Mouse (Mus musculus): ENCODE measurements around the gene Lias. TPM values are rescaled to one million over a fixed set of nuclear protein-coding genes. Genes with fewer than 3 reads are reported as not detected.

The Lias gene
- total RNA-seq (2021) = 10 to 100 TPM; 71.5 to 76.2 TPM

DNA sequence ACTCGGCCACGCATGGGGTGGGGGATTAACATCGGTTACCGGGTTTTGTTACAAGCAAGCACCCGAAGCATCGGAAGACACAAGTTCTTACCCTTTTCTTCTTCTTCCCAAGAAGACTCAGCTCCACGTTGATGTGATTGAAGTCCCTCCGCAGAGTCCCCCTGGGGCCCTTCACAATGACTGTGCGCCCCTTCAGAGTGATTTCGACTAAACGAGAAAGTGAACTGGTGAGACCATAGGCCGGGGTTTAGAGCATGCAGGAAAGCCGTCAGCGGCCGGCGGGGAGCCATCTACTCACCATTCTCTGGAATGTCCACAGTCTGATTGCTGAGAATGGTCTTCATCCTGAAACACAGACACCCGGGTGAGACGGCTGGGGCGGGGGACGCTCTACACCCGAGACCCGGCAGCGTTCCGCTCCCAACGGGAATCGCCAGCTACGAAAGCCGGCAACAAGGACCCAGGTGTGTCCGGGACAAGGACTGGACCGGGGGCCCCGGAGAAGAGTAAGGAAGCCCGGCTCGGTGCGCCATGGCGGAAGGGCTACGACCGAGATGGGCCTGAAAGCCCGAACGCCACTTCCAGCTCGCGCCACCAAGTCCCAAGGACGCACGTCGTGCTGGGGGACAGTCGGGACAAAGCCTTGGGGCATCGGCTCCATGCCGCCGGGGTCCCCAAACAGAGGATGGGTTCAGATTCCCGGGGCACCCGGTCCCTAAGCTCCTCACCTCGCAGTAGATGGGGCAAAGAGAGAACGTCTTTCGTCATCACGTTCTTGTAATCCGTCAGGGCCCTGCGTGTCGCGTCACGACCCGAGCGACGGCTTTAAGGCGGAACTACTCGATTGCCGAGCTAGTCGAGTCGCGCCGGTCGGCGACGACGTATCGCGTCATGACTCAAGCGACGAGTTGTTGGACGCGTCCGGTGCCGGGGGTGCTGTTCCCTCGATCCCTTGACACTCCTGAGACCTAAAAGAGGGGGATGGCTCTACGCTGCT lies at the start of gene Lias, which contains the start of gene Rpl9:
TSS of gene Lias (plus strand) at position 850 of the 997 bp plus-strand sequence.
TSS of gene Rpl9 (minus strand) at position 797 of the 997 bp plus-strand sequence.
- peak; percentile 99 for DNase-seq

DNA sequence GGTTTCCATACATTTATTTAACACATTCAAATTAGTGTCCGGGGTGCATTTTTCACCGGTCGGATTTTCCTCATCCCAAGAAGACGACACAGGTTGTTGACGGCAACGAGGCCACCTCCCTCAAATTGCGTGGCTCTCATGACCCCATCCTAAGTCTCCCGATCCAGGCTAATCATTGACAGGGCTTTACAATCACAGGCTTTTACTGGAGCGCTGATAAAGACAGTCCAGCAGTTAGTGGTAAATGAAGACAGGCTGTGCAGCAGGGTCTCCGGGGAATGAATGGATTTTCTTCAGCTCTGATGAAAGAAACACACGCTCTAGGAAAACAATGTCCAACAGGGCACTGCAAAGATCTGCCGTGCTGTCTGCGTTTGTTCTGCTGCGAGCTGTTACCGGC lies 43.1 kb upstream of the Lias start, which contains the start of gene Klb:
TSS of gene Klb (plus strand) at position 147 of the 400 bp plus-strand sequence.
- DNase-seq = no peak

DNA sequence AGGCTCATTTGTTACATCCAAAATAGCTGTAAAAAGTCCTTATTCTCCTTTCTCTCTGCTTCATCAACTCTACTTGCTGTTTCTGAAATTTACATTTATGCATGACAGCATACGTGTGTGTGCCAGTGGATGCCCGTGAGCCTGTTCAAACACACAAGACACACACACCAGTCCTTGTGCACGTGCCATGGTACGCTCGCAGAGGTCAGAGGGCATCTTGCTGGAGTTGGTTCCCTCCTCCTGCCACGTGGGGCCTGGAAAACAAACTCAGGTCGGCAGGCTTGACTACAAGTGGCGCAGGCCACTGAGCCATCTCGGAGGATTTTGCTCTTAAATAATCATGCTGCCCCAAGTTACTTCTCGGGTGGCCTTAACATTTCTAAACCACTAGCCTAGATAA lies 40.8 kb upstream of the Lias start:
- DNase-seq = no peak

DNA sequence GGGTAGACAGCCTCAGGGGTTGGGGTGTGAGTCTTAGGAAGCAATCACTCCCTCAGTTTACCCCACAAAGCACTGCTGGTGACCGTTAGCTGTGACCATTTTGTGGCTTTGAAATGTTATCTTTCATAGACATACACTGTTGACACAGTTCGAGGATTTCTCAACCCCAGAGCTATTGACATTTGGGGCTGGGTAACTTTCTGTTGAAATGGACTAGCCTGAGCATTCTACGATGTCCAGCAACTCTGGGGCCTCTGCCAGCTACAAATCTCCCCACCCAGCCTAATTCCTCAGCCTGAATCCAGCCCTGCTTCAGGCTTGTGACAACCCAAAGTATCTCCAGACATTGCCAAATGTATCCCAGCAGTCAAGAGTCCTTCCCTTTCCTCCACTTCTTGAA lies 37.2 kb upstream of the Lias start:
- no peak for DNase-seq

DNA sequence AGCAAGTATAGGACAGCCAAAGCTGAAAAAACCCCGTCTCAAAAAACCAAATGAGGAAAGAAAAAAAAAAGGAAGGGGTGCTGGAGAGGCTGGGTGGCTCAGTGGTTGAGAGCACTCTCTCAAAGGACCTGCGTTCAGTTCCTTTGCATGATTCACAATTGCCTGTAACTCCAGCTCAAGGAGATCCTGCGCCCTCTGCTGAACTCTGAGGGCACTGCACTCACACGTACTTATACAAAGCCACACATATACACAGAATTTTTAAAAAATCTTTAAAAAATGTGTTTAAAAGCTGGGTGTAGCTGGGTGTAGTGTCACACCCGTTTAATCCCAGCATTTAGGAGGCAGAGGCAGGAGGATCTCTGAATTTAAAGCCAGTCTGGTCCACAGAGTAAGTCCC lies 36.3 kb upstream of the Lias start:
- no peak for DNase-seq

DNA sequence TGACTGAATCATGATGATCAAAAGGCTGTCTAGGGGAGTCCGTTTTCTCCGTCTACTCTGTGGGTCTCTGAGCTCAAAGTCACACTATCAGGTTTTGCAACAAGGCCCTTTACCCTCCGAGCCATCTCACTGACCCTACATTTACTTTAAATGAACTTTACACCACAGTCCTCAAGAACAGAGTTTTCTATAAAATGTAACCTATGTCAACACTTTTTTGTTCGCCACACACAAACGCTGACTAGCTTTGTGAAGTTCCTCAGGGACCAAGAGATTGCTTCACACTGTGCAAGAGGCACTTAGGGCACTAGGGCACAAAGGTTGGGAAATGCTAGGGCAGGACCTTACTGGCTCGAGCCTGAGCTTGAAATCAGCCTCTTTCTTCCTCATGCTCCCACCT lies 34.4 kb upstream of the Lias start:
- no peak for DNase-seq

DNA sequence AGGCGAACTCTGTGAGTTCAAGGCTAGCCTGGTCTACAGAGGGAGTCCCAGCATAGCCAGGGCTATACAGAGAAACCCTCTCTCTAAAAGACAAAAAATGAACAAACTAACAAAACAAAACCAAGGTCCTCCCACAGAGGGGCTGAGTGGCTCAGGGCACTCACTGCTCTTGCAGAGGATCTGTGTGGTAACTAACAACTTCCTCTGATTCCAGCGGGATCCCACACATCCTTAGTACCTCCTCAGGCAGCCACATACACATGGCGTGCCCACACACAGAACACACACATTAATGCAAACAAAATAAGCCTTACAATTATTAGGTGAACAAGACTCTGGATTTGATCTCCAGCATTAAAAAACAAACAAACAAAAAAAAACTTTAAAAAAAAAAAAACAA lies 33.5 kb upstream of the Lias start:
- DNase-seq = no peak

DNA sequence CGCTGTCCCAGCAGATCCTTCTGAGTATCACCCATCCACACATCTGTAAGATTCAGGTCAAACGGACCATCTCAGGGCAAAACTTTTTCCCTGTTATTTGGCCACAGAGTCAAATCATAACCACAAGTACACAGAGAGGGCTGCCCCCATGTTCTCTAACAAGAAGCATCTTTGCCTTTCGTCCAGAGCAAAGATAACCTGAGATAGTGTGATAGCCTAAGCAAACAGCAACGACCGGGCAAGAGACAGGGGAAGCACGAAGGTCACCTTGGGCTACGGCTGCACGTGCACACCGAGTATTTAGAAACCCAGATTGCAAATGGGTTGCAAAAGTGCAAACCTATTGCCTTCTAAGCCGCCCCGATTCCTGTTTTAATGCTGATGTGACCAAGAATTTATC lies 23.5 kb upstream of the Lias start:
- no peak for DNase-seq

DNA sequence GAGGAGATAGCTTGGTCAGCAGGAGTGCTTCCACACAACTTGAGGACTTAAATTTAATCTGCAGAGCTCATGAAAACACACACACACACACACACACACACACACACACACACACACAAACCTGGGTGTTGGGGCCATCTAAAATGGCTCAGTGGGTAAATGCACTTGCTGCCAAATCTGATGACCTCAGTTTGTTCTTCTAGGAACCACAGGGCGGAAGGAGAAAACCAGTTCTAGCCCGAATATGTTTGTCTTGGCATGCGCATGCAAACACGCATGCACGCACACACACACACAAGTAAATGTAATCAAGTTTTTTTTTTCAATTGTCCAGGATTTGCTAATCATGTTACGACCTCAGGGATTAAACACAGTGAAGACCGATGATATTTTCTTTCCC lies 19.7 kb upstream of the Lias start:
- no peak for DNase-seq

DNA sequence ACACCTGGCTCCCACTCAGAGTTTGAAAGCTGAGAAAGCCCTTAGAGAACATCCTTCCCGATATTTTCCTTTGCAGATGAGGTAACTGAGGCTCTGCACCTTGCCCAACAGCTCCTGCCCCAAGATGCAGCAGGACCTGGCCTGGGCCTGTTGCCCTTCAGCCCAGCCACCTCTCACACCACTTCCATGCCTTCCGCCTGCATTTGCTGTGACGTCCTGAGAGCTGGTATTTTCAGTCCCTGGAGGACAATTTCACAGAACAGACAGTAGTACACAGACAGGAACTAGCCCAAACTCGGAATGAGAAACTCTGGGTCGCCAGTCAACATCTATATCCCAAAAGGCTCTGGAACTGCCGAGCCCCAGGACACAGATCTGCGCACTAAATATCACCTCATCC lies 16.6 kb upstream of the Lias start:
- no peak for DNase-seq

DNA sequence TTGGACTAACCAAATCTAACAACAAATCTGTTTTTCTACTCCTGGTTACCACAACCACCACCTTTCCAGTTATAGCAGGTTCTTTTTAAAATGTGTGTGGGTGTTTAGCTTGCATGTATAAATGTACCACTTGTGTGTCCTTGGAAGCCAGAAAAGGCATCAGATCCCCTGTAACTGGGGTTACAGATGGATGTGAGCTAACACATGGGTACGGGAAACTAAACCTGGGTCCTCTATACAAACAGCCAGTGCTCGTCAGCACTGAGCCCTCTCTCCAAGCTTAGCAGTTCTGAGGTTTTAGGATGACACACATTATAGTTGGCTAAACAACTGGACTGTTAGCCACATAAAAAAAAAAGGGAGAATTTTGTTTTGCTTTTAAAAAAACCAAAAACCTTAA lies 5.6 kb upstream of the Lias start:
- no peak for DNase-seq

DNA sequence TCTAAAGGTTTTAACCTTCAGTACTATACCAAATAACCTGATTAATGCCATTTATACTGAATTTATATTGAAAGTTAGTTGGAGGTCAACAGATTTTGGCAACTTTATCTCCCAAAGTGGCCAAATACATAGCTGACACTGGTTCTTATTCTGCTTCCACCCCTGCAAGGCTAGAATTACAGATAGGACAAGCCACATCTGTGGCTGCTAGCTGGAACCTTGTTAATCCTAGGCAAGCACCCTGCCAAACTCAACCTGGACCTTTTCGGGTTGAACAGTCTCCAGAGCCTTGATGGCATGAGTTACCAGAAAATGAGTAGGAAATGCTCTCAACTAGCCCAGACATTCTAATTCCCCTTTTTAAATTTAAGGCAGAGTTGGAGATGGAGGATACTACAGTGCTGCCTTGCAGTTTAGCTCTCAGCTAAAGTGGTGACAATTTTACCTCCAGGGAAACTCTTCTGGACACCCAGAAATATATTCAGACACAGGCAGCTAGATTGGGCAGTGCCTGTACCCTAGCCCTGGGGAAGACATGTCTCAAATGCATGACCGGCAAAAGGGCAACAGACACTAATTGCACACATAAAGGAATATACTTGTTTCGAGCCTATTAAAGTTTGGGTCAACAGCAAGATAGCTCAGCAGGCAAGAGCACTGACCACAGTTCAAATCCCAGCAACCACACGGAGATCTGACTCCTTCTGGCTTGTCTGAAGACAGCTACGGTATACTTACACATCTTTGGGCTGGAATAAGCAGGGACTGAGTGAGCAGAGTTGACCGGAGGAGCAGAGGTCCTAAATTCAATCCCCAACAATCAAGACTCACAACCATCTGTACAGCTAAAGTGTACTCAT lies 4.1 kb upstream of the Lias start:
- DNase-seq = no peak

DNA sequence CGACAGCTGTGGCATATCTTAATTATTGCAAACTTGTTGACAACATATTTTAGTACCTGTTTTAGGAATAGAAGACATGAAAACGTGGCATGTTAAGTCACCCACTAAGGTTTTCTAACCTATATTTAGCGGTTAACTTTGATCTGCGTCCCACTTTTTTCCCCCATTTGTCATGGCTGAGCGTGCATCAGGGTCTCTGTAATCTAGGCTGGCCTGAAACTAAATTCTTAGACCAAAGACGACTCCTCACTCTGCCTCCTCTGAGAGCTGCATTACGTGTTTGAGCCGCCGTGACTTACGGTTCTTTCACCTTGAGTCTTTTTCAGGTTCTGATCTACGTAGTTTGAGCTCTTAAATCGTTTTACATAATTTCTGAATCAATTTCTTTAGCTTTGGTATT lies 456 bp downstream of the Lias start:
- DNase-seq = no peak

DNA sequence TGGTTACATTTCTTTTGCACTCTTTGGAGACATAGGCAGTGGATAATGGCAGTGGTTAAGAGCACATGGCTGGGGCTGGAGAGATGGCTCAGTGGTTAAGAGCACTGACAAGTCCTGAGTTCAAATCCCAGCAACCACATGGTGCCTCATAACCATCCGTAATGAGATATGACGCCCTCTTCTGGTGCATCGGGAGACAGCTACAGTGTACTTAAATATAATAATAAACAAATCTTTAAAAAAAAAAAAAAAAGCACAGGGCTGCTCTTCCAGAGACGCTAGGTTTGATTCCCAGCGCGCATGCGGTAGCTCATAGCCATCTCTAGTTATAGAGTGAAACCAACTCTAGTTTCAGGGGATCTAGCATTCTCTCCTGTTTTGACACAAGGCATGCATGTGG lies 3.1 kb downstream of the Lias start:
- no peak for DNase-seq

DNA sequence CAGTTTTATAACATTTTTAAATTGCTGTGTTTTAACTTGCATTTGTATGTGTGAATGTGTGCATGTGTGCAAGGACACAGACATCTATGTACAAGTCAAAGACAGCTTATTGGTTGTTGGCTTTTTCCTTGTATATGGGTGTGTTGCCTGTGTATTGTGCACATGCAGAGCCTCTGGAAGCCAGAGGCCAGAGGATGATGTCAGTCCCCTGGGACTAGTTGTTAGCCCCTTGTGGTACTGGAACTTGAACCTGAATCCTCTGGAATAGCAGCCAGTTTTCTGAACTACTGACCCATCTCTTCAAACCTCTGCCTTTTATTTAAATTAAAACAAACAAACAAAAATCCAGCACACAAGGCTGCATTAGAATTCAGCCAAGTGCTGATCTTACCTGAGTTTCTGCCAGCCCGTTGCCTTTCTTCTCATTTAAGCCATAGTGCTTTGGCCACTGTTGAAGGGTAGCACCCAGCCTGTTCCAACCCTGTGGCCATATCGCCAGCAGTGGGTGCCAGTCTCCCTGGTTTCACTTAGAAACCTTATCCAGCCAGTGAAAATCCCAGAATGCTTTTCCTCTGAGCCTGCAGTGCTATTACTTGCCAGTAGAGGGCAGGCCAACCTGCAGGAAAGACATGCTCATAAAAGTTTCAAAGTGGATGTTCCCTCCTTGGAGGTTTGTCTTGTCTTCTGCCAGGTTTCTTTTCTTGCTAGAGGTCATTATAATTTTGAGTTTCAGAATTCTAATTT lies 10.1 kb downstream of the Lias start:
- peak; percentile 89 for DNase-seq

DNA sequence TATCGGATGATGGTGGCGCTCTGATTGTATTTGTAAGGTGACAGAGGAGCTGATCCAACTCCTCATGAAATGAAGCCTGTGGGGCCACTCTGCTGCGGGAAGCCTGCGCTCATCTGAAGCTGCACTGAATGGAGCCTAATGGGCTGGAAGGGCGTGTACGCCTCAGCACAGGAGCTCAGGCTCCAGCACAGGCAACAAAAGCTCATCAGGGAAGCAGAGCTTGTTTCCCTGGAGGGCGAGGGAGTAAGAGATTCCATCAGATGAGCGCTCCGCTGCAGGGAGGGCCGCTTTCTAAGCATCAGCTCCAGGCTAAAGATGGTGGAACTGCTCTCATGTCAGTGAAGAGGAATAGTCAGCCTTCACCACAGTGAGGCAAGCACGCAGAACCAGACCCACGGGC lies 16.7 kb downstream of the Lias start:
- no peak for DNase-seq

DNA sequence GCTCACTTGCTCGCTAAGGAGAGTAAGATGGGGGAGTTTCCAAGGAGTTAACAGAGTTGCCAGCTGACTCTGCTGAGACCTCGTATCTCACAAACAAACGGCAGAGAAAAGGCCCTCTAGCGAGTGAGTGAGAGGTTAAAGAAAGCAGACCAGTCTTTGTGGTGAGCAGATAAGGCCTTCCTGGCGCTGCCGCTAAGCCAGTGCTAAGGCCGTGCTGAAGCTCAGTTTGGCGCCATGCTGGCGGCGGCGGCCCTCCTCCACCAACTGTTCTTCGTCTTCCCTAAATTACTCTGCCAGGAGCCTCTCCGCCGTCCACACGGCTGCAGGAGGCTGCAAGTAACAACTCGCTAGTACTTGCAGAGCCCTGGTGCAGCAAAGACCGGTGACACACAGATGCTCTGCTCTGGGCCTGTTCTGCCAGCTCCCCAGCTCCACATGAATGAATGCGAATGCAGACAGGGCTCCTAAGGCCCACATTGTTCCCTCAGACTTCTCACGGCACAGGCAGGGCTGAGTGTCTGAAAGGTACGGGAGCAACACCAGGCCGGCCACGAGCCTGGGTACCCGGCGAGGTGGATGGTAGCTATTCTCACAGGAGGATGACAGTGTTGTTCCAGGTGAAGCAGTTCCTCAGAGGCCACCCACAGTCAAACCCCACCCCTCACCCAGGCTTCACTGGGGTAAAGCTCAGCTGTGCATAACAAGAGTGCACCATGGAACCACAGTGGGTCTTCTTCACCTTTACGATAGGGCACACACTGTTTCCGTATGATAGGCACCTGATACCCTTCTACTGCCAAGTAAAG lies 24.6 kb downstream of the Lias start:
- DNase-seq = peak; percentile 42

DNA sequence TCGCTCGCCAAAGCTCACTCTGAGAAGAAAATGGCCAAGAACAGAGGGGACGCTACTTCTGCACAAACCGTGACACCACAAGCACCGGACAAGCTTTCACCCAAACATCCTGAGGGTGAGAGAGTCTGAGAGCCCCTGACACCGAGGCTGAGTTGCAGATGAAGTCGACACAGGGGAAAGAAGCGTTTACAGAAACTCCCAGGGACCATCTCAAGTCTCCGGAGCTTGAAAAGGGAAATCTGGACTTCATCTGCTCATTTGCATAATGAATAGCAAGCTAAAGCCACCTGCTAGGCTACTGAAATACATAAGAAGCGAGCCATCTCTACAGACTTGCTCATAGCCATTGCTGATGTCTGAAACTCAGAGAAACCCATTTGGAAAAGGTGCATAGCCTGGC lies 27.8 kb downstream of the Lias start:
- DNase-seq = no peak

DNA sequence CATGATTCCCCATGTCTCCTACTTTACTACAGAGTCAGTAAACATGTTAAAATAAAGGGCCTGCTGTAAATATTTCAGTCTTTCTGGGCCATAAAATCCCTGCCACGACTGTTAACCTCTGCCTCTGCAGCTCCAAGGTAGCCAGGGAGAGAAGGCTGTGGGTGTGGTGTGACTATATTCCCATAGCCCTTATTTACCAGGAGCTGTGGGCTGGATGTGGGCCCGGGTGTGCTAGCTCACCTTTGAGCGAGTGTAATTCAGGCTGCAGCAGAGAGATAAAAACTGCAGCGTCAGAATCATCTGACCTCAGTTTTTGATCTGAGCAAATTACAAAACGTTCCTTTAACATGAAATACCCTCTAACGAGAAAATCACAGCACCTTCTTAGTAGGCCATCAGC lies 29.5 kb downstream of the Lias start:
- no peak for DNase-seq

DNA sequence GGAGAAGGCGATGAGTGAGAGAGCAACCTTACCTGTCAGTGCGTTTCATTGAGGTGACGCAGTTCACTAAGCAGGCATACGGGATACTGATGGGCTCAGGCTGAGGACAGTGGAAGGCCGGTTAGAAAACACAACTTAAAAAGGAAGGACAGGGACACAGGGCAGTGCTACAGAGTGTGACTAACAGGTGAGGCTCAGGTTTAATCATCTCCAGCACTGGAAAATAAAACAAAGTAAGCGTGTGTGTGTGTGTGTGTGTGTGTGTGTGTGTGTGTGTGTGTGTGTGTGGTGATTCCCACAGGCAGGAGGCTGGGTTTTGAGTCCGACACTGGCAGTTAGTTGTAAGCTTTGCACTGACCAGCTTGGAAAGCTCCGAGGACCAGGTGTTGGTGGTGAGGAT lies 31.5 kb downstream of the Lias start:
- DNase-seq = no peak

DNA sequence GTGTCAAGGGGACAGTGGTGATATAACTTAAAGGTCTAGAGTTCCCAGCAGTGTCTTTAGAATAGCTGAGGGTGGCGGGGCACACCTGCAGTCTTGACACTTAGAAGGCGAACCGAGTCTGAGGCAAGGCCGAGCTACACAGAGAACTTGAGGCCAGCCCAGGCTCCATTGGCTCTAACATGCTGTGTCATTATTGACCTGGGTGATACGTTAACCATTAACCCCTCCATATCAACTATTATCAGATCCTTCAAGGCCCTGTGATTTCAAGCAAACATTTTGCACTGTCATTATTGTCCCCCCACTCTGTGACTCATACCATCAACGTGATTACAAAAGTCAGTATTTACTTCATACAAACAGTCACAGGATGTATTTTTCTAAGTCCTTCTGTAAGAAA lies 32.9 kb downstream of the Lias start:
- no peak for DNase-seq

DNA sequence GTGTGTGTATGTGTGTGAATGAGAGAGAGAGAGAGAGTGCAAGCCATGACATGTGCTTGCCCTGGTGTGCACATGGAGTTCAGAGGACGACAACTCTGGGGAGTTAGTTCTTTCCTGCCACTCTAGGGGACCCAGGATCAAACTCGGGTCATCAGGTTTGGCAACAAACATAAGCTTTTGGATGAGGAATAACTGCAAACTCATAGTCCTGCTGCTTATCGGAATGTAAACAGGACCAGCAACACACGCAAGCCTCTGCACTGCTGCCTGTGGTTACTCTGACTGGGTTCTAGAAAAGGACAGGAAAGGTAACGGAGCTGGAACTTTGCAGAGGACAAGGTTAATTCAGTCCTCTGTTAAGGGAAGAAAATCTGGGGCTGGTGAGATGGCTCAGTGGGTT lies 34.0 kb downstream of the Lias start:
- no peak for DNase-seq

All from heart, postnatal 4 days (tissue).